Mouse (Mus musculus) cerebellum, adult 2 months (tissue): ENCODE measurements around the gene Ssb.

Experiments
- CTCF ChIP-seq: fragments of 200-500 bp; IDR thresholded peaks from 2 replicates; pipeline ENCODE4 v1.5.1; 2011; ENCODE audit warnings: low read depth, mild to moderate bottlenecking, control low read depth, low read length, moderate library complexity, borderline replicate concordance; ENCODE audit not compliant: insufficient read depth
- POLR2A ChIP-seq: fragments of 200-500 bp; IDR thresholded peaks from 2 replicates; pipeline ENCODE4 v1.6.1; 2011; ENCODE audit warnings: low read length, control low read depth, borderline replicate concordance; ENCODE audit not compliant: insufficient read depth

GRCm38 (mm10) chr2:69897618-69898575 lies 36.5 kb downstream of the Ssb start:
- TF ChIP-seq CTCF = no peak
- no peak for TF ChIP-seq POLR2A
